Mouse (Mus musculus) granulocyte monocyte progenitor cell, adult 5-6 weeks (primary cell): Measurements from ENCODE around the gene Cabp7. TPM values are rescaled to one million over a fixed set of nuclear protein-coding genes. Genes with fewer than 3 reads are reported as not detected.

Experiments
- ATAC-seq: replicated peaks from 2 replicates; pipeline ENCODE4 v1.8.0; 2016; ENCODE audit warnings: mild to moderate bottlenecking, moderate TSS enrichment, inconsistent platforms; ENCODE audit not compliant: poor library complexity, severe bottlenecking
- total RNA-seq, 2 experiments: library from RNA; stranded (forward) in 1 of 2; stranded (reverse) in 1 of 2; fragments of 200-712, 200-1000 nt in 1 of 2; fragments of >200 nt in 1 of 2; fragmentation: Nextera tagmentation in 1 of 2; gene quantifications; 2 replicates each; pipeline ENCODE4 v1.2.3; 2014 to 2017

Cabp7 gene
- total RNA-seq, 2 experiments from 2014 or later = not detected

DNA sequence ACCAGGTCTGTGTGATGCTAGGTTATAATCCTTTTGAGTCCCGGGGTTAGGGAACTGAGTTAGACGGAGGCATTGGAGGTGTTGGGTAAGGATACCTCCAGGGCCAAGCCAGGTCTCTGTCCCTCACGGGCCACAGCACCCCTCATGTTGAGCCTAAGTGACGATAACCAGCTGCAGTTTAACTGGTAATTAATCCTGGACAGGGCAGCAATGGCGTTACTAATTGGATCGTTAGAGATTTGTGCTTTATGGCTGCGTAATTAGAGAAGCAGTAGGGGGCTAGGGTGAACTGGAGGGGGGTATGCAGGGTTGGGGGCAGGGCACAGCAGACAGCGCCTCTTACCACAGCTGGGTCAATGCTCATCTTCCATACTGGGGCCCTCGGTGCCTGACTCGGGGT lies 6.3 kb upstream of the Cabp7 start:
- no peak for ATAC-seq

DNA sequence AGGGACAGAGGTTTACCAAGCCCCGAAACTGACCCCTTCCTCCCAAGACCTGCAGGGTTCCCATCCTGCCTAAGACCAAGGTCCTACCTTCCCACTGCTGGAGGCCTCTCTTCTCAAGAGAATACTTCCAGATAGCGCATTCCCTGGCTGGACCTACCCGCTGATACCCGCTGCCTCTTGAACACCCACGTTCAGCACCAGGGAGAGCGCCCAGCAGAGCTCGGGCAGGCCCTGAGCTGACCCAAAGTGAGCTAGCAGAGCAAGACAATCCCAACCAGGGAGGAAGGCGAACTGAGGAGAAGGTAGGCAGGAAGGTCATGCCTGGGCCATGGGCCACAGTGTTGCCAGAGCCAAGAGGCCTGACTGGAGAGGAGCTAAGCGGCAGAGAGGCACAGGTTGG lies 3.7 kb upstream of the Cabp7 start:
- ATAC-seq = peak; percentile 78

DNA sequence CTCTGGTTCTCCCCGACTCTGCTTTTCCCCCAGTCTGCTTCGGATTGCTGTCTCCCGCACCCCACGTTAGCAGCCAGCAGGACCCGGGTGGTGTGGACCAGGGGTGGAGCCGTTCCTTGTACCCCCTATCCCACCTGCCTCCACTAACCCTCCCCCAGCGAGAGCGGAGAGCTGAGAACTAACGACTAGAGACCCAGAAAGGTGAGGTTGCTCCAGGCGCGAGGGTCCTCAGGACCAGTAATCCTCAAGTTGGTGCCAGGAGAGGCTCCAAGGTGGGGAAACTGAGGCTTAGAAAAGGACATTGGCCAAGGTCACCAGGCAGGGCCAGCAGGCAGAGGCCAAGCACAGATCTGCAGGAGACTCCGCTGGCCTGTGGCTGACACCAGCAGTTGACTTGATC lies 707 bp upstream of the Cabp7 start:
- no peak for ATAC-seq

DNA sequence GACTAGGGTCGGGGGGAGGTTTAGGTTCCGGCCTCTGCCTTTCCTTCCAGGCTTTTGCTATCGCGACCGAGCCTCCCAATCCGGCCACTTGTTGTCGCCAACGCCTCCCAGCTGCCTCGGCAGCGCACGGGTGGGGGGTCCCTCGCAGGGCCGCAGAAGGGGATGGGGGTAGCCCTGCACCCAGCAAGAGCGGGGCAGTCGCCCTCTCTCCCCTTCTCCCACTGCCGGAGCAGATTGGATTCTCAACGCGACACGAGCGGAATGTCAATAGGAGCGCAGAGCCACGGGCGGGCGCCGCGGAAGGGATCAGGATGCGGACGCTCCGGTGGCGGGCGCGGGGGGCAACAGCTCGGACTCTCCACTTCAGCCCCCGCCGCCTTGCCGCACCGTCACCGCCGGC lies 609 bp downstream of the Cabp7 start:
- ATAC-seq = no peak

DNA sequence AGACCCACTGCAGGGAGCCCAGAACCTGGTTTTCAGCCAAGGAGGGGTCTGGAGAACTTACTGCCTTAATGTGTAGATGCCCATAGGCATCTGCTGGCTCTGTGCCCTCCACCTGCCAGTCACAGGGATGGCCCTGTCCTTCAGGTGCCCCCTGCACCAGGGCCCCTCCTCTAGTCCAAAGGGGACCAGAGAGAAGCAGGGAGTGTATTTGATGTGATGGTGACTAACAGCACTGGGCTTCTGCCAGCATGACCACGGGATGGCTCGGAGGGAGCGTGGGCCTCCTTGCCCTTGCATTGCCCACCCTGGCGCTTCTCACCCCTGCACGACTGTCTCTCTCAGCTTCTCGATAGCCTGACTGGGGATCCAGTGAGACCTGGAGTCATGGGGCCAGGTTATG lies 1.9 kb downstream of the Cabp7 start:
- ATAC-seq = no peak

GRCm38 (mm10) chr11:4740785-4741184 lies 5.8 kb downstream of the Cabp7 start:
- ATAC-seq = no peak

DNA sequence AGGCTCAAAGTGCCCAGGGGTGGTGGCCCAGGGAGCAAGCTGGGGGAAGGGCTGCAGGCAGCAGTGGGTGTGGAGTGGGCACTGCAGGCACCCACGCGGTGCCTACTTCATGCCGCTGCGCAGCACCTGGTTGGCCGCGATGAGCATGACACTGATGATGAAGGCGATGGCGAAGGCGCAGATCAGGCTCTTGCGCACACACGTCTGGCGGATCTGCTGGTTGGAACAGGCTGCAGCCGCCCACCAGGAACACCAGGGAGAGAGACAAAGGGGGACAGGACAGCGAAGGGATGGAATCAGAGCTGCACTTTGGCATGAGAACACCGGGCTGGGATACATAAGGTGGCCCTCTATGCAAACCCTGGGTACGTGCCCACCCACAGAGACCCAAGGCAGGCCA lies 7.9 kb downstream of the Cabp7 start:
- no peak for ATAC-seq

- no peak for ATAC-seq
Observed at GRCm38 (mm10) chr11:4737682-4738081, 8.9 kb downstream of the Cabp7 start.

- no peak for ATAC-seq
Observed at GRCm38 (mm10) chr11:4736355-4736754, 10.2 kb downstream of the Cabp7 start.

GRCm38 (mm10) chr11:4734179-4734578 lies 12.4 kb downstream of the Cabp7 start:
- no peak for ATAC-seq

GRCm38 (mm10) chr11:4731781-4732180 lies 14.8 kb downstream of the Cabp7 start:
- no peak for ATAC-seq

DNA sequence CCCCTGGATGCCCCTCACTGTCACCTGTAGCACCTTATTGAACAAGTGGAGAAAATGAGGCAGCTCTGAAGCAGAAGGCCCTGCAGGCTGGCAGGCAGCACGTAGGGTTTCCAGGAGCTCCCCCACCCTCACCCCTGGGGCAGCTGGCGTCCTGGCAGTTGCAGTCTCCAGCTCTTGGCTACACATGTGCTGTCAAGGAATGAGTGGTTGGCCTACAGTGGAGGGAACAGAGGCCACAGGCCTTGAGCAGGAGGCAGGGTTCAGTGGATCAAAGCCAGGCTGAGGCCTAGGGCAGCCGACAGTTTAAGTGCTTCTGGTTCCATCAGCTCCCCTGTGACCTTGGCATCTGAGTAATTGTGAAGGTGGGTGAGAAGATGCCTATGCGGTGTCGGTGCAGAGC lies 15.7 kb downstream of the Cabp7 start:
- no peak for ATAC-seq

- no peak for ATAC-seq
Observed at GRCm38 (mm10) chr11:4730096-4730495, 16.5 kb downstream of the Cabp7 start.

- peak; percentile 72 for ATAC-seq
Observed at GRCm38 (mm10) chr11:4729603-4730002, 17.0 kb downstream of the Cabp7 start.

DNA sequence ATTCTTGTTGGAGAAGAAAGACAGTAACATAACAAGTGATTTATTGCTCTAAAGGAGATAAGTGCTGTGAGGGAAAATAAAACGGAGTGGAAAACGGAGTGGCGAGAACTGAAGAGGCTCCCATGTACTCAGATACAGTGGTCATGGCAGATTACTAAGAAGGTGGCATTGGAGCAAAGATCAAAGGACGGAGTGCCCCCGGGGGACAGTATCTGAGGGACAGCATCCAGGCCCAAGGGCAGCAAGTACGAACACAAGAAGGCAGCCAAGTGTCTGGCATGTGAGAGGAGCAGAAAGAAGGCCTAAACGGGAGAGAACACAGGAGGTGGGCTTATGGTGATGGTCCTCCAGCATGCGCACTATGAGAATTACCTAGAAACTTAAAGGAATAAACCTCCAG lies 24.9 kb downstream of the Cabp7 start:
- no peak for ATAC-seq

- ATAC-seq = no peak
Observed at GRCm38 (mm10) chr11:4720900-4721580, 25.5 kb downstream of the Cabp7 start.

- no peak for ATAC-seq
Observed at GRCm38 (mm10) chr11:4720393-4720792, 26.2 kb downstream of the Cabp7 start.

DNA sequence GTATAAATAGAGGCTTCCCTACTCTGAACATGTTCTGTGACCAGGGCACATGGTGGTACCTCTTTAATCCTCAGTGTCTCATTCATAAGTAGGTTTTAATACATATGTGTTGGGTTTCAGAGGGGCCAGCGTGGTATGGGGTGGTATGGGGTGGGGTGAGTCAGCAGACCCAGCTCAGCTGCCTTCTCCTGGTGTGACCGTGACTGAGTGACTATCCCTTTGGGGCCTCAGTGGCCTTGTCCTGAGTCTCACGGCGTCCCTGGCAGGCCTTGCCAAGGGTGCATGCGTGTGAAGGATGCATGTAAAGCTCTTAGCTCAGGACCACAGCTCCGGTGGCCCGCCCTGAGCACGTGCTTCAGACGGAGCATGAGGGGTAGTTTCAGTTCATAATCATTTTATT lies 26.6 kb downstream of the Cabp7 start:
- no peak for ATAC-seq

DNA sequence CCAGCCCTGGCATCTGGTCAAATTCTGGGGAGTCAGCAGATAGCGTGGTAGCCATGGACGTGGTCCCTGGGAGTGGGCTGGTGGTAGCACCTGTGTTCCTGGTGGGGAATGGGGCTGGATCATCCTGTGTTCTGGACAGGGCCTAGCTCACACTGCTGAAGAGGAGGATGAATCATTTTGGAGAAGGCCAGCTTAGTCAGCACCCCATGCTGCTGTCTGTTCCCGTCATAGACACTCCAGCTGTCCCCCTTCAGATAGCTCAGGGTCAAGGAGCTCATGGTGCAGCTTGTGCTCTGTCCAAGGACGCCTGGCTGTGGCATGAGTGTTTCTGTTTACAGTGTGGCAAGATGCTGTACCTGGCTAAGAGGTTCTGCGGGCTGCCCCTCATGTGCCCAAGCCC lies 28.0 kb downstream of the Cabp7 start:
- no peak for ATAC-seq

DNA sequence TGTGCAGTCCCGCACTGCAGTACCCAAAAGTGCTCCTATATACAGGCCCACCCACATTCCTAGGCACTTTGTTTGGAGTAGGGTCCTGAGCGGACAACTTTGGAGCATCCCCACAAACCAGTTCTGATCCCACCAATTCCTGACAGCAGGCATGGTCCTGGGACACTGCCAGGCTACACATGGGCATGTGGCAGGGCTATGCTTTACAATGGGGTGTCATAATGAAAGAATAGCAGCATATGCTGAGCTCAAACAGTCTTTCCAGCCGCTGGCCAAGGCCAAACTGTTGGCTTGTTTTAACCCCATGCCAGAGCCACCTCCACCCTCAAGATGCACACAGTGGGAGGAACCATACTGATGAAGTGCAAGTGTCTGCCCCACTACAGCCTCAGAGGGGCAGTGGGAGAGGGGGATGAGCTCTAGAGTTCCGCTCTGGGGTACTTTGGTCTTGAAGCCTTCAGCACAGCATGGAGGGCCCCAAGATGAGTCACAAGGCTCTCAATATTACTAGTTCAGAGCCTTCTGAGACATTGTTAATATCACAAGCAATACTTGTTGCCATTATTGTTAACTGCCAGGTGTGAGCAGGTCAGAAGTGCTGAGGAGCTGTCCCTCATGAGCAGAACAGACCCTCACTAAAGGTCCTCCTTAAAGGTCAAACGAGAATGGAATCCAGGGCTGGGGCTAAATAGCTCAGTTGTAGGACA lies 29.9 kb downstream of the Cabp7 start:
- no peak for ATAC-seq

DNA sequence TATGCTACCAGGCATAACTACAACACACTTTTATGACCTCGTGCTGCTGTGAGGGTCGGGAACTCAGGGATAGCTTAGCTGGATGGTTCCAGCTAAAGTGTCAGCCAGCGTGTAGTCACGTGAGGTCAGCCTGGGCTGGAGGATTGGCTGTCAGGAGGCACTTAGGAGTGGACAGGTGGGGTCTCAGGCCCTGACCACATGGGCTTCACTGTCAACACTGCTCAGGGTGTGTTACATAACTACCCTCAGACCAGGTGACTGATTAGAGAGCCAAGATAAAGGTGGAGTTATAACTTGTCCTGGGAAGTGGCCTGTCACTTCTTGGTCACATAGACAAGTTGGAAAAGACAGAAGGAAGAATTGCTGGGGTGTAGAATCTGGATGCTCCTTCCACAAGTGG lies 31.0 kb downstream of the Cabp7 start:
- ATAC-seq = no peak

DNA sequence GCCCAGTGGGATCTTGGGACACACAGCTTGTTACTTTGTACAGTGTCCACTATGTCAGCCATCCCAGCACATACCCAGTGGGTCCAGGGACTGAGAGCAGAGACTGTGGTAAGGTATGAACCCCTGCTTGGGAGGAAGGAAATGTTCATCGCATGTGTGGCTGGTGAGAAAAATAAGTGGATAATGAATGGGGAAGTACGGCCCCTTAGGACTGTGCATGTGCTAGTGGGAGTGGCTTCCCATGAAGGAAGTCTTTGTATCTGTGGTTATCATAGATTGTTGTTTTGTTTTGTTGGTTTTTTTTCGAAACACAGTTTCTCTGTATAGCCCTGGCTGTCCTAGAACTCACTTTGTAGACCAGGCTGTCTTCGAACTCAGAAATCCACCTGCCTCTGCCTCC lies 31.9 kb downstream of the Cabp7 start:
- peak; percentile 89 for ATAC-seq
